Mouse (Mus musculus) lung, postnatal 36 days (tissue): Measurements from ENCODE around the gene Vps36.
A peak's percentile ranks its signal among the peaks of the same experiment; 100 is the strongest.

Source experiments
- DNase-seq: peaks from one replicate; pipeline ENCODE4 v3.0.0; 2022; ENCODE audit warnings: mixed read lengths

Vps36 gene

DNA sequence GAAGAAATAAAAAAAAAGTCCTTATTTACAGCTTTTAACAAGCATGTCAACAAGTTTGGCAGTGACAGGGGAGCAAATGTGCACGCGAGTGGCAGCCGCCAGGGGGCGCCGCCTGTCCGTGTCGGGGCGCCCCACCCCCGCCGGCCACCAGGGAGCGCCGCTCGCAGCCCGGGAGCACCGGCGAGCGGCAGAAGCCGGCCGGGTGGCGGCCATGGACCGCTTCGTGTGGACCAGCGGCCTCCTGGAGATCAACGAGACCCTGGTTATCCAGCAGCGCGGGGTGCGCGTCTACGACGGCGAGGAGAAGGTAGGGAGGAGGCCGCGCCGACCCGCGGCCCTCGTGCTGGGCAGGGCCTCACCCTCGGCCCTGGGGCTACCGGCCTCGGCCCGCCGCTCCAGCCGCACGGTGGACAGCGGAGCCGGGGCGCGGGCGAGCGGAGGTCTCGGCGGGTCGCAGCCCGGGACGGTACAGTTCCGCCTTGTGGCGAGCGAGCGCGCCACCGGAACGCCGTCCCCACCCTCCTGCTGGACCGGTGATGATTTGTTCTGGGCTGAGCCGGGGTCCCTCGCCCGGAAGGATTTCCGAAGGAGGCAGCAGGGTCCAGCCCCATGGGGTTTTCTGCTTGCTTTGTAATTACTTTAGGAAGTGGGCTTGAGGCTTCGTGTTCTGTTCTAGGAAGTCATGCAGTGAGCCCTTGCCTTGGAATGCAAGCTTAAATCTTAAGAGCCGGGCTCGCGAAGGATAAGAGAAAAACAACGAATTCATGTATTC is at the start of gene Vps36:
Vps36 (plus strand) TSS at position 150 of the 772 bp plus-strand sequence.
- DNase-seq = peak; percentile 90

DNA sequence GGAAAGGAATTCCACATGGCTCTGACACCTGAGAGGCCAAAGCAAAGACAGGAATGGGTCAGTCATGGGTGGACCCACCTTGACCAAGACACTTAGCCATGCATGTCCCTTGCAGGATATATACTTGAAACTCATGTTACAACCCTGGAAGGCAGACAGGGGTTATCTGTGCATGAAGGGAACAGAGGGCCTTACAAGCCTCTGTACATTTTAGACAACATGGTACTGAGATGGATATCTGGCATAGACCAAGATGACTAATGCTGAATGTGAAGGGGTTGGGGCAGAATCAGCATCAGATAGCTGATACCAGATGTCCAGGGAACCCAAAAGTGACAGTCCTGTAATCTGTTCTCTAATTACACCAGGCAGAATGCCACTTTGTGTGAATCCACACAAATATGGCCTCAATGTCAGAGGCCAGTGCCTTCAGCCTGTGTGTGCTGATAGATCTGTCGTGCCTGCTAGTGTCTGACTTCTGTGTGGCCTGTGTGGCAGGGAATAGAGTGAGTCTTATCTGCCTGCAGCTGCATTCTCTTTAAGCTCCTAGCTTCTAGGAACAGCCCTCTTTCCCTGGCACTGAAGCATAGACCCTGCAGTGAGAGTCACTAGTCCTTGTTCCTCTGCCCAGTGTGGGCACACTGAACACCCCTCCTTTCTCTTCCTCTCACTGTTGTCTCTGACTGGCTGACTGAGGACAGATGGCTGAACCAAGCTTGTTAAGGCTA is 48.7 kb upstream of the Vps36 start:
- DNase-seq = no peak

DNA sequence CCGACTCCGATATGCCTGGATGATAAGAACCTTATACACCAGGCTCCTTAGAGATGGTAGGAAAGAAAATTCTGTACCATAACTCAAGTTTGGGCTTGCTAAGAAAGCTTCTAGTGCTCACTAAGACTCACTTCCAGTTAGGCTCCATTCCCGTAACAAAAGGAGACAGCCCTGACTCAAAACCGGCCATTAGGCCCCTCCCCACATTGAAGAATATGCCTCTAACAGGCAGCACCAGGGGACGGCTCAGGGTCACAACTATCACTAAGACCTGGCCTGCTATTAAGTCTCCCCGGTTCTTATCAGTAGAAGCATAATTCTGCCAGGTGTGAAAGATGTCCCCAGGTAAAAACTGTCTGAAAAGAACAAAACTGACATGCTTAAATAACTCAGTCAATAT is 46.8 kb upstream of the Vps36 start:
- no peak for DNase-seq

DNA sequence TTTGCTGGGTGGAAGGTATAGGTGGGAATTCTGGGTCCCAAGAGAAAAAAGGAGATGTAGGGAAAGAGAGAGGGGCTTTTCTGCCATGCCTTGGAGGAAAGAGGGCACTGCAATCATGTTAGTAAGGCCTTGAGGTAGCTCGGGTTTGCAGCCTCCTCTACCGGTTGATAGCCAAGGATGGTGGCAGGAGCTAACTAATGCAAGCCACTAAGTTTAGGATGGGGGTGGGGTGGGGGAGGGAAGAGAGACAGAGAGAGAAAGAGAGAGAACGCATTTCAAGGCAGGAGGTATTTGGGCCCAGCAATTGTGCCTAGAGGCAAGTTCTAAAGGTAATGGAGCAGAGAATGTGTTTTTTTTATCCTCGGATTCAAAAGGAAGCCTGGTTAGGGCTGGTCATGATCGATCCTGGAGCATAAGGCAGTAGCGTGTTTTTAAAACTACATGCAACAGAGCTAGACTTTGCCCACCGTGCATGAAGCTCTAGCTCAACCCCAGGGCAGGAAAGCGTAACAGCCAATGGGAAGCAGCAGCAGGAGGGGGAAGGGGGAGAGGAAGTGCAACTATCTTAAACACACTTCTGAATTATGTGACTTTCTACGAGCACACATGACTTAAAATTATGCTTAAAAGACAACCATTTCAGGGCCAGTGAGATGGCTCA is 44.8 kb upstream of the Vps36 start:
- DNase-seq = no peak

GRCm38 (mm10) chr8:22148367-22148740 is 44.3 kb upstream of the Vps36 start:
- no peak for DNase-seq

DNA sequence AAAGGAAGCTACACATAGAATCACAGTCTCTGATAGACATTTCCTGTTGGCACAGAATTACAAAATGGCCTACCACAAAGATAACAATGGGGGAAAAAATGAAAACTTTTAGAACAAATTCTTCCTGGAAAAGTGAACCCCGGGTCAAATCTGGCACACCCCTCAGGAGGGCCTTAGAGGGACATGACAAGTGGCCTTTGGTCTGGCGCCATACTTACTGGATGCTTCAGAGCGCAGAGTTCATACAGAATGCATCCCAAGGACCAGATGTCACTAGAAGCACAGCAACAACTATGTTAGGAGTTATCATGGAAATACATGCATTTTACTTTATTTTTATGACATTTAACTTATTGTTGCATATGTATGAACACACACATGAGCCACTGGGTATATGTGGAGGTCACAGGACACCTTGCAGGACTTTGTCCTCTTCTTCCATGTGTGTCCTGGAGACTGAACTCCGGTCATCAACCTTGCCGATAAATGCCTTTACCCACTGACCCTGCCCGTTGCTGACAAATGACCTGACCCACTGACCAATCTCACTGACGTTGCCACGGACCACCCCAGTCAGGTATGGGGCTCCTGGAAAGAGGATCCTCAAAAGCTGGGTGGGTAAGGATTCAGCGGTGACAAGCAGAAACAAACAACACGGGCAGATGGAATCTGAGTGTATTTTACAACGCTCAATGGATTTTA is 42.8 kb upstream of the Vps36 start:
- no peak for DNase-seq

- peak; percentile 3 for DNase-seq
Measured at GRCm38 (mm10) chr8:22150345-22150663, 42.3 kb upstream of the Vps36 start.

- DNase-seq = no peak
Measured at GRCm38 (mm10) chr8:22162206-22162605, 30.4 kb upstream of the Vps36 start.

GRCm38 (mm10) chr8:22164431-22164830 is 28.2 kb upstream of the Vps36 start:
- no peak for DNase-seq

- DNase-seq = no peak
Measured at GRCm38 (mm10) chr8:22165251-22166079, 27.1 kb upstream of the Vps36 start.

DNA sequence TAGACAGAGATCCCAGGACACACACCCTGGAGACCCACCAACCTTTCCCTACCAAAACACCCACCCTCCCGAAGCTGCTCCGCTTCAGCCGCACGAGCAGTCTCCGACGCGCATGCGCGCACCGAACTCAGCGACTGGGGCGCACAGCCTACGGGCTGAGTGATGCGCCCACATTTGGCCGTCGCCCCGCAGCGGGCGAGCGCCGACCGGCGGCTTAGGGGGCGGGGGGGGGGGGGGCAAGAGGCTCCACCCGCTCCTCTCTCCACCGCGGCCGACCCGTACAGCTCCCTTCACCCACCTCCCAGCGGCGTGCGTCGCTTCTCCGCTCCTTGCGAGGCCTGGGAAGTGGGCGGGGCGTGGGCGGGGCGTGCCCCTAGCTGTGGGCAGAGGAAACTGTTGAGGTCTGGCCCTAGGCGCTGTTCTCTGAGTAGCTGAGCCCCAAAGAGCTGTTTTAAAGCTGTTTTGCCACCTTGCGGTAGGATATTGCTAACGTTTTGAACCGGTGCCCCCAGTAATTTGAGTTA is 26.5 kb upstream of the Vps36 start, which contains the start of gene Nek3:
Nek3 (minus strand) TSS at position 356 of the 524 bp plus-strand sequence.
- DNase-seq = peak; percentile 88

DNA sequence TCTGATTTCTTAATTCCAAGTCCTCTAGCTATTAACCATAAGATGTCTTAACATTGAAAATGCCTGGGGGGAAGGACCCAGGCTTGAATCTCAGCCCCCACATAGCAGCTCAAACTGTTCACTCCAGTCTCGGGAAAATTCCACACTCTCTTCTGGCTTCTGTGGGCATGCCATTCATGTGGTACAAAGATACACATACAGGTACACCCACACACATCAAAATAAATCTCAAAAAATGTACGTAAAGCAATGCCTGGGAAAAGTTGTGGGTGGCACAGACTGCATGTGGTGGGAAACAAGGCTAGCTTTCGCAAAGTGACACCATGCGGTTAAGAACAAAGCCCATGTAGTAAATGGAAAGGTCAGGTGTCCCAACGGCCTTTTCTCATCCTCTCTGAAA is 23.4 kb upstream of the Vps36 start:
- DNase-seq = no peak

DNA sequence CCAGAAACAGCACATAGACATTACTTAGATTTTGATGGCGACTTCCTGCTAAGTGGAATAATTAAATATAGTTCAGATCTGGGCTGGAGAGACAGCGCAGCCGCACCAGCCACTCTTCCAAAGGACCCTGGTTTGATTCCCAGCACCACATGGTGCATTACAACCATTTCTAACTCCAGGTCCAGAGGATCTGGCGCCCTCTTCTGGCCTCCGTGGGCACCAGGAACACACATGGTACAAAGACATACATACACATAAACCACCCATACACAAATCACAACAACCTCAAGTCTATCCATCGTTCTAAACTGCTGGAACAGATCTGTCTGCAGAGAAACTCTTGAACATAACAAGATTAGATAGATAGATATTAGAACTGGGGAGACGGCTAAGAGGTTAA is 16.6 kb upstream of the Vps36 start:
- no peak for DNase-seq

DNA sequence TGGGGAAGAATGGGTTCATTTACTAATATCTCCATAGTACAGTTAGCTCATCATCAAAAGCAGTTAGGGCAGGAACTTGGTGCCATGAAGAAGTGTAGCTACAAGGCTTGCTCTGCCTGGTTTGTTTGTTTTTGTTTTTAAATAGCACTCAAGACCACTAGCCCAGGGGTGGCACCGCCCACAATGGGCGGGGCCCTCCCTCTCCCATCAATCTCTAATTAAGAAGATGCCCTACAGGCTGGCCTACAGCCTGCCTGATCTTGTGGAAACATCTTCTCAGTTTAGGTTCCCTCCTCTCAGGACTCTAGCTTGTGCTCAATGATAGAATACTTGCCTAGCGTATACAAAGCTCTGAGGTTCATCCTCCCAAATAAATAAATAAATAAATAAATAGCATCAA is 7.7 kb upstream of the Vps36 start:
- no peak for DNase-seq

DNA sequence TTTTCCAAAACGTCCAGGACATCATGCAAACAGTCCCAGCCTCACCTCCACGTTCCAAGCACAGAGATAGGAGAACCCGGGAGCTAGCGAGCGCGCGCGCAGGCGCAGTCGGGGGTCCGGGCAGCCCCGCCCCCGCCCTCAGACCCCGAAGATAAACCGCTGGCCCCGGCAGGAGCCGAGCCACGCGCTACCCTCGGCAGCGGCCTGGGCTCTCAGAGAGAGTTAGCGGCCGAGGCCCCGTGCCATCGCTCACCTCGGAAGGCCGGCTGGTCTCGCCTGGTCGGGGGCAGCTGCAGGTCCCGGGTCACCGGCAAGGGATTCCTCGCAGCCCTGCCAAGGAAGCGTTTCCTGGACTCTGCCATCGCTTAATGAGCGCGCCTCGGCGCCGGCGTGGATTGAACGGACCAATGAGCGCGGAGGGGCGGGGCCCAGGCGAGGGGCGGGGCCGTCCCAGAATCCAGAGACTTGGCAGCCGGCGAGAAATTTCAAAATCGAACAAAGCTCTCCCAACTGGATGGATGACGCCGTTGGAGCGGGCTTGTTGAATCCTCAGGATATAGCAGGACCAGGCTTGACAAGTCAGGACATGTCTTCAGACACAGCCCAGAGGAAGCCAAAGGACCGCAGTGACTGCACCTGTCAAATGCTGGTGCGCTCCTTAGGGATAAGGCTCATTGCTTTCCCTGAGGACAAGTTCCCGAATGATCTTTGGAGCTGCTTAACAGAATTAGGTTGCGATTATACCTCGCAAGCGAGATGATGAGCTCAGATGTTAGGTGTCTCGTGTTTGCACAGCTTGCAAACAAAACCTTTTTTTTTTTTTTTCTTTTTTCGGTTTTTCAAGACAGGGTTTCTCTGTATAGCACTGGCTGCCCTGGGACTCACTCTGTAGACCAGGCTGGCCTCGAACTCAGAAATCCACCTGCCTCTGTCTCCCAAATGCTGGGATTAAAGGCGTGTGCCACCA is 6.9 kb upstream of the Vps36 start, which contains the start of gene Ckap2:
Ckap2 (minus strand) TSS at position 389 of the 967 bp plus-strand sequence.
- peak; percentile 95 for DNase-seq

GRCm38 (mm10) chr8:22193432-22194010 is 912 bp downstream of the Vps36 start:
- peak; percentile 68 for DNase-seq

- no peak for DNase-seq
Measured at GRCm38 (mm10) chr8:22197914-22198313, 5.3 kb downstream of the Vps36 start.

GRCm38 (mm10) chr8:22199481-22199880 is 6.9 kb downstream of the Vps36 start:
- DNase-seq = no peak

DNA sequence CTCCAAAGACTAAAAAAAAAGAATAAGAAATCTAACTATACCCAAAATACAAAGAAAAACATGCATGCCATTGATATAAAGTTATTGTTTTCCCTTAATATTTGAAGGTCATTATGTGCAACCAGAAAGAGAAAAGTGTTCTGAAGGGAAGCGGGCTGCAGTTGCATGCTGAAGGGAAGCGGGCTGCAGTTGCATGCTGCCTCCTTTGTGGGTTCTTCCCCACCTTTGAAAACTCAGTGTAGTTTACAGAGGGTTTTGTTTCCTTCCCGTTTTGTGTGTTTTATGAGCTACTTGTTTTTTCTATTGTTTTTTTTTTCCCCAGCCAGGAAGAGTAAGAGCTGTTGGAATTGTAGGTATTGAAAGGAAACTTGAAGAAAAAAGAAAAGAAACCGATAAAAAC is 14.9 kb downstream of the Vps36 start:
- DNase-seq = no peak

DNA sequence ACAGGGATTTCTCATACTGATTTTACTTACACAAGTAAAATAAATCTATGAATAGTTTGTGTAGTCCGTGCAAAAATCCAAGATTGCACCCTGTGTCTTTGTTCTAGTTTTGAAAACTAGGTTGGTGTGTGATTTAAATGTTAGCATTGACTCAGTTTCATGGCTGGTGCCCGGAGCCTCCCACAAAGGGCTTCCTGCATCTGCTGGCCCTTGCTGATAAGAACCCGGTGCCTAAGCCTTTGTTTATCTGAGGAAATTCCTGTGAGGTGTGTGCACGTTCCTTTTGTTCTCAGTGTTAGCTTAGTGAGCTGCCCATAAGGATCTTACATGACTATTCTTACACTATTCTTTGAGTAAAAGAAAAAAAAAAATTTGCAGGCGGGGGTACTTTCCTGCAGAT is 16.4 kb downstream of the Vps36 start:
- DNase-seq = peak; percentile 76
